Mouse (Mus musculus) heart, adult 2 months (tissue): ENCODE data around the gene Wdr18.

Experiments used
- CTCF ChIP-seq: fragments of 200-600 bp; IDR thresholded peaks from 2 replicates; pipeline ENCODE4 v1.8.1; 2022; ENCODE audit warnings: antibody characterized with exemption, mild to moderate bottlenecking, moderate library complexity
- POLR2A ChIP-seq: fragments of 200-500 bp; IDR thresholded peaks from 2 replicates; pipeline ENCODE4 v1.6.1; 2011; ENCODE audit warnings: mild to moderate bottlenecking, low read depth, low read length, control low read depth; ENCODE audit not compliant: insufficient read depth

- TF ChIP-seq CTCF (no peak), POLR2A (no peak)
Observed at GRCm38 (mm10) chr10:79920958-79921535, 38.9 kb upstream of the Wdr18 start, which contains the start of gene R3hdm4.
